Mouse (Mus musculus) forebrain, embryonic 16.5 days (tissue): ENCODE data around the gene Prok2. TPM values are rescaled to one million over a fixed set of nuclear protein-coding genes. Genes with fewer than 3 reads are reported as not detected.

Experiments
- ATAC-seq: fragments of 200-750 bp; cut with Nextera tagmentation; 2 replicates; pipeline ENCODE4 v1.8.0; 2017; ENCODE audit warnings: mild to moderate bottlenecking, moderate library complexity
- H3K27ac ChIP-seq: fragments of 300-500 bp; sonication (generic); 2 replicates; pipeline ENCODE4 v1.5.1; 2014; ENCODE audit warnings: low read length, control low read depth
- H3K27me3 ChIP-seq: fragments of 300-500 bp; sonication (generic); replicated peaks from 2 replicates; pipeline ENCODE4 v1.6.1; 2014; ENCODE audit warnings: low read length; ENCODE audit not compliant: control insufficient read depth, insufficient read depth
- H3K36me3 ChIP-seq: fragments of 300-500 bp; sonication (generic); 2 replicates; pipeline ENCODE4 v1.6.1; 2014; ENCODE audit not compliant: control insufficient read depth, insufficient read depth
- H3K4me1 ChIP-seq: fragments of 300-500 bp; sonication (generic); replicated peaks from 2 replicates; pipeline ENCODE4 v1.6.1; 2014; ENCODE audit warnings: low read length; ENCODE audit not compliant: control insufficient read depth, insufficient read depth
- H3K4me2 ChIP-seq: fragments of 300-500 bp; sonication (generic); 2 replicates; pipeline ENCODE4 v1.6.1; 2014; ENCODE audit warnings: mild to moderate bottlenecking, low read length, control low read depth
- H3K4me3 ChIP-seq: fragments of 300-500 bp; sonication (generic); replicated peaks from 2 replicates; pipeline ENCODE4 v1.5.1; 2014; ENCODE audit warnings: mild to moderate bottlenecking, low read length, control low read depth
- H3K9ac ChIP-seq: fragments of 300-500 bp; sonication (generic); replicated peaks from 2 replicates; pipeline ENCODE4 v1.6.1; 2014; ENCODE audit warnings: low read depth, low read length, control low read depth
- H3K9me3 ChIP-seq: fragments of 300-500 bp; sonication (generic); 2 replicates; pipeline ENCODE4 v1.6.1; 2016; ENCODE audit warnings: low read length; ENCODE audit not compliant: control insufficient read depth
- WGBS: fragments of 180-500 bp; shearing (Covaris S2); extraction: QIAGEN DNeasy Blood & Tissue Kit; methylation state at CpG from one replicate; pipeline ENCODE4 v1.1.7; 2014; 5-methylcytosine and 5-hydroxymethylcytosine counted together
- polyA plus RNA-seq: library from polyadenylated mRNA; unstranded; fragments of >200 nt; fragmentation: Nextera tagmentation; extraction: Ambion mirVana; gene quantifications from 2 replicates; pipeline ENCODE4 v1.2.1, GENCODE M21; 2015

The Prok2 gene
- polyA plus RNA-seq, 1 experiment from 2014 or later, result 3.7 TPM

DNA sequence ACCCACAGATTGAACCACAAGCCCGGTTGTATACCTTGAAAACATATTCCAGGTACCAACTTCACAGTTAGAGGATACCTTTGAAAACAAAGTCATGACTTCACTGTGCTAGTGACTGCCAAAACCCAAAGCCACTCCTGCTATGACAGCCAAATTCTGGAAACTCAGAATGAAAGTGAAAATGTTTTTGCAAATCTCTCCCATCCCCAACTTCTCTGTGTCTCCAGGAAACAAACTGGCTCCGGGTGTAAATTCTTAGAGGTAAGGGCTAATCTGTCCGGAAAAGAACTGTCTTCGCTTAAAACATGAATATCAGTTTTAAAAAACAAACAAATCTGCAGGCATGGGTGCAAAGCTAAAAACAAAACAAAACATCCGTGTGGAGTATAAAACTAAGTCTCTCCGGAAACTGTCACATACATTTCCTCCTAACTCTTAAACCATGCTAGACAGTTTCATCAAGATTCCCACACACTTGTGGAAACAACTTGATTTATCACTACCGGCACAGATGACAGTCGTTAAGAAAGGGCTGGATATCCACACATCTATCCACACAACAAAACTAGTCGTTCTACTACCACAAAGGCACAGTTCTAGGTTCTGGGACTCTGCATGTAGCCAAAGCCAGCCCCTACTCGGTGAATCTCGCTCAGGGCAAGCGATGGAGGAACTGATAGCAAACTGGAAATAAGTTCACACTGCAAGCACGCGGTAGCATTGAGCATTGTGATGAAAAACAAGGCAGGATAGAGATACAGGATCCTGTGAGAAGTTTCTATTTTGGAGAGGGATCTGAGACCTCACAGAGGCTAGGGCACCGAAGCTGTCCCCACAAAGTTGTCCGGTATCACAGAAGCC is 60.5 kb downstream of the Prok2 start:
- Histone ChIP-seq H3K9me3 (no peaks in the 10 kb centered on the region), H3K9ac (peak overlapping the region; percentile 91), H3K27me3 (no peaks in the 10 kb centered on the region), H3K36me3 (no peaks in the 10 kb centered on the region), H3K4me1 (peaks cover 50% of the 10 kb centered on the region), H3K4me3 (peak overlapping the region; percentile 75), H3K27ac (no peak overlapping the region), H3K4me2 (peak overlapping the region; percentile 92)
- no peak for ATAC-seq
- 31% methylated on average over 16 of the region's 16 CpGs for WGBS

DNA sequence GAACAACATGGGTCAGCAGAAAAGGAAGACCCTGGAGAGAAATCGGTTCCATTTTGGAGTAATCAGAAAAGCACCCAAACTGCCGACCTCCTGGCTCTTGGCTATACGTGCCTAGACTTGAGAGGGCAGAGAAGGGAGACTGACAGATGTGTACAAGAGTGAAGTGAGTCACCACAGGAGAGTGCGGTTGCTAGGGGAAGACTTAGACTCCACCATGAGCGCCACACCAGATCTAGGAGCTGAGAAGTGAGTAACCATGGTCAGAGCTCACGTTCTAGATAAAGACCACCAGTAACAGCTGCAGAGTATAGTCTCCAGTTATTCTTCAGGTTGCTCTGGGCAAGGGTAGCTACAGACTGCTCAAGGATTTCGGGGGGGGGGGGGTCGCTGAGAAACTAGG is 63.0 kb downstream of the Prok2 start:
- no peaks in the 10 kb centered on the region for H3K27me3 ChIP-seq
- peaks cover 25% of the 10 kb centered on the region for H3K4me1 ChIP-seq
- H3K36me3 ChIP-seq, result no peaks in the 10 kb centered on the region
- 83% methylated on average over 8 of the region's 8 CpGs for WGBS
- no peak overlapping the region for H3K4me2 ChIP-seq
- no peaks in the 10 kb centered on the region for H3K9me3 ChIP-seq
- H3K27ac ChIP-seq, result no peak overlapping the region
- H3K4me3 ChIP-seq, result no peak overlapping the region
- ATAC-seq, result no peak
- no peak overlapping the region for H3K9ac ChIP-seq

Other genes starting within 250 kb of the Prok2 start
- gene Foxp1, start 203.7 kb downstream of the Prok2 start, polyA plus RNA-seq, result 115 and 123 TPM in 2 replicates
- gene Eif4e3, start 59.6 kb downstream of the Prok2 start, polyA plus RNA-seq, result 8.8 and 10.2 TPM in 2 replicates
- gene Gm20696, start 59.6 kb downstream of the Prok2 start, polyA plus RNA-seq, result 3.0 and 6.3 TPM in 2 replicates
- gene Gpr27, start 33.7 kb downstream of the Prok2 start, polyA plus RNA-seq, result 17.3 and 17.6 TPM in 2 replicates